Mouse (Mus musculus) embryonic facial prominence, embryonic 14.5 days (tissue): ENCODE data around the gene Acox3. TPM values are rescaled to one million over a fixed set of nuclear protein-coding genes. Genes with fewer than 3 reads are reported as not detected.

Experiments
- ATAC-seq: fragments of 200-750 bp; cut with Nextera tagmentation; 2 replicates; pipeline ENCODE4 v1.8.0; 2017; ENCODE audit warnings: low read depth, moderate number of reproducible peaks, moderate TSS enrichment
- DNase-seq: peaks from one replicate; pipeline ENCODE4 v3.0.0-alpha.2; 2015; ENCODE audit warnings: low spot score
- H3K27ac ChIP-seq: fragments of 300-500 bp; sonication (generic); replicated peaks from 2 replicates; pipeline ENCODE4 v1.5.1; 2014; ENCODE audit warnings: low read depth, mild to moderate bottlenecking, low read length, moderate library complexity
- H3K27me3 ChIP-seq: fragments of 300-500 bp; sonication (generic); replicated peaks from 2 replicates; pipeline ENCODE4 v1.6.1; 2014; ENCODE audit warnings: low read length; ENCODE audit not compliant: control insufficient read depth, insufficient read depth
- H3K36me3 ChIP-seq: fragments of 300-500 bp; sonication (generic); 2 replicates; pipeline ENCODE4 v1.6.1; 2014; ENCODE audit warnings: low read length, mixed read lengths; ENCODE audit not compliant: control insufficient read depth, insufficient read depth
- H3K4me1 ChIP-seq: fragments of 300-500 bp; sonication (generic); 2 replicates; pipeline ENCODE4 v1.6.1; 2014; ENCODE audit warnings: antibody characterized with exemption, low read length; ENCODE audit not compliant: control insufficient read depth, insufficient read depth
- H3K4me2 ChIP-seq: fragments of 300-500 bp; sonication (generic); 2 replicates; pipeline ENCODE4 v1.6.1; 2014; ENCODE audit warnings: low read depth, mild to moderate bottlenecking, low read length, moderate library complexity, mixed read lengths
- H3K4me3 ChIP-seq: fragments of 300-500 bp; sonication (generic); 2 replicates; pipeline ENCODE4 v1.5.1; 2014; ENCODE audit warnings: low read depth, mild to moderate bottlenecking, low read length
- H3K9ac ChIP-seq: fragments of 300-500 bp; sonication (generic); 2 replicates; pipeline ENCODE4 v1.6.1; 2014; ENCODE audit warnings: low read depth, mild to moderate bottlenecking, low read length, moderate library complexity, mixed read lengths
- H3K9me3 ChIP-seq: fragments of 300-500 bp; sonication (generic); 2 replicates; pipeline ENCODE4 v1.6.1; 2016; ENCODE audit warnings: low read length; ENCODE audit not compliant: control insufficient read depth
- WGBS: fragments of 180-500 bp; shearing (Covaris S2); extraction: QIAGEN DNeasy Blood & Tissue Kit; methylation state at CpG from one replicate; pipeline ENCODE4 v1.1.7; 2014; 5-methylcytosine and 5-hydroxymethylcytosine counted together
- polyA plus RNA-seq: library from polyadenylated mRNA; unstranded; fragments of >200 nt; fragmentation: Nextera tagmentation; extraction: Ambion mirVana; gene quantifications from 2 replicates; pipeline ENCODE4 v1.2.1, GENCODE M21; 2014

Gene Acox3
- polyA plus RNA-seq, 1 experiment from 2014 or later: 11.8 TPM

DNA sequence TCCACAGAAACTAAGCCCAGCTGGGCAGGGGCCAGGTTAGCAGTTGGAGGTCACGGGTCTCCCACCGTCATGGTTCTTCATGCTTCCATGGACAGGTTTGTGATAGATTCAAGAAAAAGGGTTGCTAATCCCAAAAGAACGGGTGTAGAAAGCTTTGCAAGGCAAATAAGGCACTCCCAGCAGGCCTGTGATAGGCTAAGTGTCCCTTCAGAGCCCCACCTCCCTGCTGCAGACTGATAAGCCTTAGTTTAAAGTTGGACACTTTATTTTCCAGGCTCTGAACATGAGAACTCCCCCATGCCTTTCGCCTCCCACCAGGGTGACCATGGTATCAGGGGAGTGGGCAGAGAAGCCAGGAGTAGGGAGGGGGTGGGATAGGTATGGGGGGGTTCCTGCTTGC is 61.2 kb downstream of the Acox3 start:
- 63% methylated on average over 4 of the region's 4 CpGs for WGBS
- ATAC-seq (no peak), DNase-seq (no peak)
- Histone ChIP-seq H3K4me2 (no peak overlapping the region), H3K4me1 (no peaks in the 10 kb centered on the region), H3K36me3 (no peaks in the 10 kb centered on the region), H3K27me3 (no peaks in the 10 kb centered on the region), H3K4me3 (no peak overlapping the region), H3K9ac (no peak overlapping the region), H3K9me3 (no peaks in the 10 kb centered on the region), H3K27ac (no peak overlapping the region)

DNA sequence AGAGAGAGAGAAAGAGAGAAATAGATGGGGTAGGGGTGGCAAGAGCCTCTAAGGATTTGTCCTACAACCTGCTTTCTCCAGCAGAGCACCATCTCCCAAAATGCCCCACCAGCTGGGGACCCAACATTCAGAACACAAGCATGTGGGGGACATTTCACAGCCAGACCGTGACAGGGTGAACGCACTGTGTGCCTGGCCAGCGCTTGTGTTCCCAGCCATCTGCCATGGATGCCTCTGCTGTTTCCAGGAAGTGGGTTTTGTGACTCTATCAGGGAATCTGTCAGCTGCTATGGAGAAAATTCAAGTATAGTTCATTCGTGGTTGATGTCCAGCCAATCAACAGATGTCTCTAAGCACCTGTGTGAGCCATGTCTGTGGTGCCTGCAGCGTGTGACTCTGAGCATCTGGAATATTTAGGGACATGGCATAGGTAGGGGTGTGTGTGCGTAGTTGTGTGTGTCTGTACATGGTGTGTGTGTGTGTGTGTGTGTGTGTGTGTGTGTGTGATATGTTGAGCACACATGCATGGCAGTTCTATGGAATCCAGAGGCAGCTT is 63.2 kb downstream of the Acox3 start:
- 72% methylated on average over 6 of the region's 6 CpGs for WGBS
- H3K27me3 ChIP-seq: no peaks in the 10 kb centered on the region
- no peak for ATAC-seq

DNA sequence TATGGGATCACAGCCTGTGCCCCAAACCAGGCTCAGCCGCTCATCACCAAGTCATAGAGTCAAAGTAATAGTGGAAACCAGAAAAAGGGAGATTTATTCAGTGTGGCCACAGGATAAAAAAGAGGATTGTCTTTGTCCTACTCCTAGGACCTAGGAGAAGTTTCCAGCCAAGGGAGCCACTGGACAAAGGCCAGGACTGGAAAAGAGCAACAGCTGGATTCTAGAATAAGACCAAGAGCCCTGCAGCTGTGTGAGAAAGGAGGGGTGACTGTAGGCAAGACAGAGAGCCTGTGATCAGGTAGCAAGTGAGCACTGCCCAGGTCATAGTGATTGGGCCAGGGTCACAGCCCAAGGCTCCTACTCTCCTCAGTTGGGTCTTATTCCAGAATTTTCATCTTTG is 64.1 kb downstream of the Acox3 start:
- H3K9ac ChIP-seq: no peak overlapping the region
- H3K4me2 ChIP-seq: no peak overlapping the region
- H3K27me3 ChIP-seq: no peaks in the 10 kb centered on the region
- no peak for DNase-seq
- H3K4me1 ChIP-seq: no peaks in the 10 kb centered on the region
- ATAC-seq: no peak
- H3K9me3 ChIP-seq: no peaks in the 10 kb centered on the region
- WGBS: 93% methylated on average over 1 of the region's 1 CpGs
- no peak overlapping the region for H3K27ac ChIP-seq
- H3K36me3 ChIP-seq: no peaks in the 10 kb centered on the region
- no peak overlapping the region for H3K4me3 ChIP-seq

More for the DNA sequence above, 63.2 kb downstream of the Acox3 start:
- H3K9ac ChIP-seq: no peak overlapping the region
- H3K9me3 ChIP-seq: no peaks in the 10 kb centered on the region
- peak; percentile 24 for DNase-seq
- no peak overlapping the region for H3K27ac ChIP-seq
- H3K4me2 ChIP-seq: no peak overlapping the region
- H3K4me3 ChIP-seq: no peak overlapping the region
- H3K4me1 ChIP-seq: no peaks in the 10 kb centered on the region
- H3K36me3 ChIP-seq: no peaks in the 10 kb centered on the region

DNA sequence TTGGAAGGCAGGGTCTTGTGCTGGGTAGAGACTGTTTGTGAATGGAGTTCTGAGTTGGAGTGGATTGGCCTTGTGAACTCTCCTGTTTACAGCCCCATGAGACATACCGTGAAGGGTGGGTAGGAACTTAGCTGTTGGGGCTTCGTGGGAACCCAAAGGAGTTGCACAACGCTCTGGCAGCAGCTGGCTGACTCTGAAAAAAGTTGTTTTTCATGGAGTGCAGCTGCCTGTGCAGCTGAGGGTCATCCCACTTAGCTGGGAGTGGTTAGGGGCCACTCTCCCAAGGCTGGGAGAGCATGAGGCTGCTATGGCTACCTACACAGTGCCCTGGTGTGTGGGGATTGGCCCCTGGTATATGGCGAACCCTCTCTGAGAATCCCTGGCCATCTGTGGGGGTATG is 64.7 kb downstream of the Acox3 start:
- Histone ChIP-seq H3K9me3 (no peaks in the 10 kb centered on the region), H3K27ac (no peak overlapping the region), H3K36me3 (no peaks in the 10 kb centered on the region), H3K4me3 (no peak overlapping the region), H3K4me1 (no peaks in the 10 kb centered on the region), H3K27me3 (no peaks in the 10 kb centered on the region), H3K9ac (no peak overlapping the region), H3K4me2 (no peak overlapping the region)
- peak; percentile 47 for DNase-seq
- 56% methylated on average over 4 of the region's 4 CpGs for WGBS
- 0 out of 2 replicates have a peak, but pooled peaks have one; percentile 37 for ATAC-seq

DNA sequence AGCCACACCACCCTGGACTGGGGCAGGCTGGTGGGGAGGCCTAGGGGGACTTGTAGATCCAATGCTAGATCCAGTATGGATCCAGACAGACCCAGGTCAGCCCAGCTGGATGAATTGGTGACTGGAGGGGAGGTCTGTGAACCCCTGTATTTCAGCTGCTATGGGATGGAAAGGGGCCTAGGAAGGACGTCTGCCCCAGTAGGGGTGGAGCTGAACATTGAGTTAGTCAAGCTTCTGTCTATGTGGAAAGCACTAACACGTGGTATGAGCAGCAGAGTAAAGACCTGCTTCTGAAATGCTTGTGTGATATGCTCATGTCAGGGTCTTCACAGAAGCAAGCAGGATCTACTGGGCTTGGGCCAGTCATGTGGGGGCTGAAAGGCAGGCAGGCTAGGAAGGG is 65.4 kb downstream of the Acox3 start:
- H3K9me3 ChIP-seq: no peaks in the 10 kb centered on the region
- H3K36me3 ChIP-seq: no peaks in the 10 kb centered on the region
- no peaks in the 10 kb centered on the region for H3K27me3 ChIP-seq
- ATAC-seq (no peak), DNase-seq (no peak)
- no peak overlapping the region for H3K4me3 ChIP-seq
- H3K9ac ChIP-seq: no peak overlapping the region
- H3K4me2 ChIP-seq: no peak overlapping the region
- 65% methylated on average over 2 of the region's 2 CpGs for WGBS
- H3K27ac ChIP-seq: no peak overlapping the region
- no peaks in the 10 kb centered on the region for H3K4me1 ChIP-seq

DNA sequence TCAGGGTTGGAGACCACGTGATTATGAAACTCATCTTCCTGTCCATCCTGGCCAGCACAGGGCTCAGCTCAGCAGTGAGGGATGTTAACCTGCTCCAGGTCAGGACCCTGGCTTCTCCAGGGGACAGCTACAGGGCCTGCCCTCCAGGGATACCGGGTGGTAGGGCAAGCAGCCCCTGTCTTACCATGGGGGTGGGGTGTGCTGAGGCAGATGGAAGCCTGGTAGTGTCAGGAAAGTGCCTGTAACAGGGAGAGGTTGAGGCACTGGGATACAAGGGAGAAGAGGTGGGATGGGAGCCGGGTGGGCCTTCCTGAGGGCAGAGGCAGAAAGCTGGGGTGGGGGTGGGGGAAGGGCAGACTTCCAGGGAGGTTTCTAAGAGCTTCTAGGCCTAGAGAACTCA is 69.5 kb downstream of the Acox3 start:
- Histone ChIP-seq H3K36me3 (no peaks in the 10 kb centered on the region), H3K4me3 (no peak overlapping the region), H3K4me1 (no peaks in the 10 kb centered on the region), H3K27ac (no peak overlapping the region), H3K27me3 (no peaks in the 10 kb centered on the region), H3K9ac (no peak overlapping the region), H3K4me2 (no peak overlapping the region), H3K9me3 (no peaks in the 10 kb centered on the region)
- WGBS: 81% methylated on average over 3 of the region's 3 CpGs
- no peak for DNase-seq
- ATAC-seq: no peak

DNA sequence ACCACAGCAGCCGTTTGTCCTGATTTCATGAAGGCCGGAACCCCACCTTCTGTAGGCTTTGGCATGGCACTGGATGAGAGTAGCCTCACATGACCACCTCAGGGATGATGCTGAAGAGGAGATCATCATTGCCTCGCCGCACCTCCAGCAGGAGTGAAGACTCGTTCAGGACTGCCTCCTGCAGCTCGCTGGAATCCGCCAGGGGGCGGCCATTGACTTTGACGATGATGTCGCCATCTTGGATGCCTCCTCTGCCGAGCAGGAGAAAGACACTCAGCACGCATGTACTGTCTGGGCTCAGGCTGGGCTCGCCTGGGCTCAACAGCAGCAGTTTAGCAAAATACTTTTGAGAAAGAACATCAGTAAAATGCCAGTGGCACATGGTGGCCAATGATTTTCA is 70.0 kb downstream of the Acox3 start:
- Histone ChIP-seq H3K4me3 (no peak overlapping the region), H3K27ac (no peak overlapping the region), H3K9me3 (no peaks in the 10 kb centered on the region), H3K4me1 (no peaks in the 10 kb centered on the region), H3K36me3 (no peaks in the 10 kb centered on the region), H3K27me3 (no peaks in the 10 kb centered on the region), H3K4me2 (no peak overlapping the region), H3K9ac (no peak overlapping the region)
- WGBS: 80% methylated on average over 13 of the region's 13 CpGs
- DNase-seq: no peak
- no peak for ATAC-seq

DNA sequence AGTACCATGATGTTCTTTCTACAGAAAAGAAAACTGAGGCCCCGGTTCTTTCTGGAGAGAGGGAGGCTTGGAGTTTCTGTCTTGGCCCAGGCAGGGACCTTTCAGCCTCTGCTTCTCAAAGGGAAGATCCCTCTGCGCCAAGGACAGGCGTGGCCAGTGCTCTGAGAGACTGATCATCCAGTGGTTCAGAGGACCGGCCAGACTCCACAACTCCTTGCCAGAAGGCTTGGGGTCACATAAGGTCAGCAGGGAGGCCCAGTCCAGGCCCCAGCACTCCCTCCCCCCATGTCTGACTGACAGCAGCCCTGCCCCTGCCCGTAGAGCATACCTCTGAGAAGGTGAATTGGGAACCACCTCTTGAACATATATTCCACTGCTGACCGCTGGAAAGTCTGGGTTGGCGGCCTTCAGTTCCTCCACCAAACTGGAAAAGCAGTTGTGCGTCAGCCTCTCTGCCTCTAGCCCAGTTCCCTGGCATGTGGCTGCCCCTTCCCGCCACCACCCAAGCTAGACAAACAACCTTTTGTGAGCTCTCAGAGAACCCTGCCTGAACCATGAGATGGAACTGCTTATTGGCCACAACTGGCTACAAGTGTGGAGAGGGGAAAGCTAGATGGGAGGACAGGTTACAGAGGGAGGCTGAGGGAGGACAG is 71.0 kb downstream of the Acox3 start:
- Histone ChIP-seq H3K4me3 (no peak overlapping the region), H3K36me3 (no peaks in the 10 kb centered on the region), H3K4me1 (no peaks in the 10 kb centered on the region), H3K4me2 (no peak overlapping the region), H3K27ac (no peak overlapping the region), H3K27me3 (no peaks in the 10 kb centered on the region), H3K9ac (no peak overlapping the region), H3K9me3 (no peaks in the 10 kb centered on the region)
- ATAC-seq: no peak
- no peak for DNase-seq
- 61% methylated on average over 9 of the region's 9 CpGs for WGBS
